Mouse (Mus musculus) midbrain, embryonic 16.5 days (tissue): ENCODE results near the gene Wdr59. TPM values are rescaled to one million over a fixed set of nuclear protein-coding genes. Genes with fewer than 3 reads are reported as not detected.
A peak's percentile ranks its signal among the peaks of the same experiment; 100 is the strongest.

Experiments used
- ATAC-seq: fragments of 200-750 bp; cut with Nextera tagmentation; 2 replicates; pipeline ENCODE4 v1.8.0; 2017; ENCODE audit warnings: moderate TSS enrichment
- H3K27ac ChIP-seq: fragments of 300-500 bp; sonication (generic); 2 replicates; pipeline ENCODE4 v1.5.1; 2014; ENCODE audit warnings: mild to moderate bottlenecking, low read length, mixed read lengths
- H3K27me3 ChIP-seq: fragments of 300-500 bp; sonication (generic); 2 replicates; pipeline ENCODE4 v1.6.1; 2014; ENCODE audit warnings: low read depth, low read length, mixed read lengths; ENCODE audit not compliant: control insufficient read depth, insufficient read depth
- H3K36me3 ChIP-seq: fragments of 300-500 bp; sonication (generic); 2 replicates; pipeline ENCODE4 v1.6.1; 2014; ENCODE audit warnings: mild to moderate bottlenecking, low read length, moderate library complexity, mixed read lengths; ENCODE audit not compliant: control insufficient read depth, insufficient read depth
- H3K4me1 ChIP-seq: fragments of 300-500 bp; sonication (generic); 2 replicates; pipeline ENCODE4 v1.6.1; 2014; ENCODE audit warnings: mild to moderate bottlenecking, low read length, mixed read lengths; ENCODE audit not compliant: control insufficient read depth, insufficient read depth
- H3K4me2 ChIP-seq: fragments of 300-500 bp; sonication (generic); 2 replicates; pipeline ENCODE4 v1.6.1; 2014; ENCODE audit warnings: mild to moderate bottlenecking, low read length, mixed read lengths
- H3K4me3 ChIP-seq: fragments of 300-500 bp; sonication (generic); 2 replicates; pipeline ENCODE4 v1.5.1; 2014; ENCODE audit warnings: low read depth, mild to moderate bottlenecking, low read length, moderate library complexity, mixed read lengths
- H3K9ac ChIP-seq: fragments of 300-500 bp; sonication (generic); 2 replicates; pipeline ENCODE4 v1.6.1; 2014; ENCODE audit warnings: low read depth, low read length, mixed read lengths
- H3K9me3 ChIP-seq: fragments of 300-500 bp; sonication (generic); replicated peaks from 2 replicates; pipeline ENCODE4 v1.6.1; 2014; ENCODE audit warnings: mild to moderate bottlenecking, low read length, mixed read lengths; ENCODE audit not compliant: control insufficient read depth, poor library complexity, severe bottlenecking
- WGBS: fragments of 180-500 bp; shearing (Covaris S2); extraction: QIAGEN DNeasy Blood & Tissue Kit; methylation state at CpG from one replicate; pipeline ENCODE4 v1.1.7; 2014; 5-methylcytosine and 5-hydroxymethylcytosine counted together
- polyA plus RNA-seq: library from polyadenylated mRNA; unstranded; fragments of >200 nt; fragmentation: Nextera tagmentation; extraction: Ambion mirVana; gene quantifications from 2 replicates; pipeline ENCODE4 v1.2.1, GENCODE M21; 2015

Wdr59 gene
- polyA plus RNA-seq, 1 experiment from 2014 or later: 8.0 TPM

- Histone ChIP-seq H3K4me2 (no peak overlapping the region), H3K4me3 (no peak overlapping the region), H3K36me3 (peaks cover 5% of the 10 kb centered on the region; the same call in 1 of the 2 replicates), H3K4me1 (no peaks in the 10 kb centered on the region; the same call in 1 of the 2 replicates), H3K9ac (no peak overlapping the region), H3K27me3 (no peaks in the 10 kb centered on the region), H3K27ac (no peak overlapping the region), H3K9me3 (no peaks in the 10 kb centered on the region)
- WGBS: 70% methylated on average over 7 of the region's 7 CpGs
- no peak; the same call in 1 of the 2 replicates for ATAC-seq
Measured at GRCm38 (mm10) chr8:111491191-111491590, 30.7 kb downstream of the Wdr59 start.

- no peak for ATAC-seq
- Histone ChIP-seq H3K36me3 (peaks cover 5% of the 10 kb centered on the region), H3K4me3 (no peak overlapping the region), H3K4me2 (no peak overlapping the region), H3K27me3 (no peaks in the 10 kb centered on the region), H3K9ac (no peak overlapping the region), H3K4me1 (no peaks in the 10 kb centered on the region; the same call in 1 of the 2 replicates), H3K27ac (no peak overlapping the region), H3K9me3 (no peaks in the 10 kb centered on the region)
- 83% methylated on average over 10 of the region's 10 CpGs for WGBS
Measured at GRCm38 (mm10) chr8:111490034-111490591, 31.8 kb downstream of the Wdr59 start.

DNA sequence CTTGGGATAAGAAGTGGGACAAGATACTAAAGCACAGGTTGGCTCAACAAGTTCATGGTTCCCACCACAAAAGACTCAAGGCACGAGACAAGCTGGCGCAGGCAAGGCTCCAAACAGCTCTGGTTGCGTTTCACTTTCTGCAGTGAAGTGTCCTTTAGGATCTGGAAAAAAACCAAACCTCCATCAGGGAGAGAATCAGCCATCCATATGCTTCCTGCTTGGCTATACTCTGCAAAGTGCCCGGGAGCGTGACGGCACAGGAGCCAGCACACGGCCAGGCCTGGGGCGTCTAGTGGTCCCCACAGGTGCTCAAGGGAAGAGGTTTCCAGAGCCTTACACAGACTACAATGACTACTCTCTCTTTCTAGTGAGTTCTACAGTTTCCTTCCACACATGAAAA, 41.2 kb downstream of the Wdr59 start:
- no peak overlapping the region for H3K4me3 ChIP-seq
- H3K4me2 ChIP-seq: no peak overlapping the region
- no peaks in the 10 kb centered on the region for H3K9me3 ChIP-seq
- no peak overlapping the region for H3K9ac ChIP-seq
- ATAC-seq: no peak
- 95% methylated on average over 8 of the region's 8 CpGs for WGBS
- no peaks in the 10 kb centered on the region for H3K4me1 ChIP-seq
- H3K27ac ChIP-seq: no peak overlapping the region
- H3K27me3 ChIP-seq: no peaks in the 10 kb centered on the region
- peaks cover 17% of the 10 kb centered on the region for H3K36me3 ChIP-seq

DNA sequence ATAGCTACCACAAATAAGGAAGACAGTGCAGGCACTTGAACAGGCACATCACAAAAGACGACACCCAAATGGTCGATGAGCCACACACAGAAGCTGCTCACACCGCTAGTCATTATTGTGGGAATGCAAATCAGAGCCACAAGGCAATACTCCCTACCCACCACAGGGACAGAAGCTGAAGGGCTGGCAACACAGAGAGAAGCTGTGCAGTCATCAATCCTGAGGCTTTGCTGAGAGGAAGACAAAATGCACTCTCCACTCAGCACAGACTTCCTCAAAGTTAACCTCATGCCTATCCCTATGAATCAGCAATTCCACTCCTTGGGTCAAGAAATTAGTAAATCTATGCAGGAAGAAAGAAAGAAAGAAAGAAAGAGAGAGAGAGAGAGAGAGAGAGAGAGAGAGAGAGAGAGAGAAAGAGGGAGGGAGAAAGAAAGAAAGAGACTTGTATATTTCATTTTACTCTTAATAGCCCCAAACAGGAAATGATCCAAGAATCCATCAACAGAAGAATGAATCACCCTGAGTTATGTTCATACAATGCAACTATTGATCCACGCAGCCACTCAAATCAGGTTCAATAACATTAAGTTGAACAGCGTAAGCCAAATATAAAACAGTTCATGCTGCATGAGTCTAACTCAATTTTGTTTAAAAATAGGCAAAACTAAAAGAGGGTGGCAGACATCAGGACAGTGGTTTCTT, 44.0 kb downstream of the Wdr59 start:
- Histone ChIP-seq H3K4me1 (no peaks in the 10 kb centered on the region), H3K4me3 (no peak overlapping the region), H3K9me3 (no peaks in the 10 kb centered on the region), H3K4me2 (no peak overlapping the region), H3K36me3 (peaks cover 12% of the 10 kb centered on the region), H3K27ac (no peak overlapping the region), H3K9ac (no peak overlapping the region), H3K27me3 (no peaks in the 10 kb centered on the region)
- WGBS: 86% methylated on average over 5 of the region's 5 CpGs
- no peak for ATAC-seq

DNA sequence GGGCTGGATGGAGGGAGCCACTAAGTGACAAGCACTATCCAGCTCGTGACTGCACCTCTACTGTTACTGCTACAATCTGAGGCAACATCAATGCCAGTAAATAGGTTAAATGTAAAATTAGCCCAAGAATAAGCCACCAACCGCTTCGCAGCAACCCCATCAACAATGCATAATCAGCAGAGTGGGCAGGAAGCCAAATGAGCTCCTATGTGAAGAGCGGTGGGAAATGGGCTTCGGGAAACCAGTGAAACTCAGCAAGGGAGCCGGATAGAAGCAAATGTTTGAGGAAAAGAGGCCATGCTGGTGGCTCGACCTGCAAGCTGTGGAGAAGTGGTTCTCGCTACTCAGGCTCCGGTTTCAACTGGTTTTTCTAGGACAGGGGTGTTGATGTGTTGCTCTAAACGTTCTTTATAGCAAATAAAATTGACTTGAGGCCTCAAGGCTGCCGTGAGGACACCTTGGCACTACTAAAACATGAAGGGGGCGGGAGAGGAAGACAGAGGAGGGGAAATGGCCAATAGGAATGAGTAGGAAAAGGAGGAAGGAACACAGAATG, 50.3 kb downstream of the Wdr59 start:
- ATAC-seq: no peak

GRCm38 (mm10) chr8:111469013-111469412, 52.9 kb downstream of the Wdr59 start:
- Histone ChIP-seq H3K36me3 (peaks cover 2% of the 10 kb centered on the region; the same call in 1 of the 2 replicates), H3K4me3 (no peak overlapping the region), H3K27ac (peak overlapping the region; percentile 28), H3K9me3 (no peaks in the 10 kb centered on the region), H3K4me2 (no peak overlapping the region), H3K27me3 (no peaks in the 10 kb centered on the region), H3K9ac (no peak overlapping the region), H3K4me1 (peaks cover 16% of the 10 kb centered on the region)
- 41% methylated on average over 6 of the region's 6 CpGs for WGBS
- ATAC-seq: no peak

More for the DNA sequence above, 50.3 kb downstream of the Wdr59 start:
- Histone ChIP-seq H3K36me3 (no peaks in the 10 kb centered on the region; the same call in none of the 2 replicates), H3K27ac (no peak overlapping the region), H3K4me3 (no peak overlapping the region), H3K9me3 (no peaks in the 10 kb centered on the region), H3K27me3 (no peaks in the 10 kb centered on the region), H3K9ac (no peak overlapping the region), H3K4me1 (peaks cover 16% of the 10 kb centered on the region), H3K4me2 (no peak overlapping the region)
- 68% methylated on average over 12 of the region's 12 CpGs for WGBS

GRCm38 (mm10) chr8:111465341-111465740, 56.6 kb downstream of the Wdr59 start:
- ATAC-seq: no peak
- no peak overlapping the region for H3K4me3 ChIP-seq
- H3K27me3 ChIP-seq: no peaks in the 10 kb centered on the region
- no peak overlapping the region for H3K27ac ChIP-seq
- no peak overlapping the region for H3K9ac ChIP-seq
- no peak overlapping the region for H3K4me2 ChIP-seq
- WGBS: 93% methylated on average over 1 of the region's 1 CpGs
- peaks cover 2% of the 10 kb centered on the region; the same call in 1 of the 2 replicates for H3K36me3 ChIP-seq
- H3K4me1 ChIP-seq: peaks cover 14% of the 10 kb centered on the region
- H3K9me3 ChIP-seq: no peaks in the 10 kb centered on the region

DNA sequence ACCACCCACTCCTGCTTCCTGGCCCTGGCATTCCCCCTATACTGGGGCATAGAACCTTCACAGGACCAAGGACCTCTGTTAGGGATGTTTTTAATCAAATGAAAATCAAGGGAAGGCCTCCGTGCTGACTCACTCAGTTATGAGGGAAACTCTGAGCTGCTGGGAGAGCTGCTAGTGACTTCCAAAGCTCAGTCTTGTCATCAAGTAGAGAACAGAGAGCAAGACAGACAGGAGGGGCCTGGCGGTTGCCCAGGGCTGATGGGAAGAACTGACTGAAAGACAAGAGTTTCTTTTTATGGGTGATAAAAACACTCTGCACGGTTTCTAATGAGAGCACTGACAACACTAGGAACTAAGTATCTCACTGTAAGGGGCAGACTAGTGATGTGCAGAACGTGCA, 57.4 kb downstream of the Wdr59 start:
- 87% methylated on average over 4 of the region's 4 CpGs for WGBS
- Histone ChIP-seq H3K9ac (no peak overlapping the region), H3K9me3 (no peaks in the 10 kb centered on the region), H3K36me3 (peaks cover 2% of the 10 kb centered on the region; the same call in 1 of the 2 replicates), H3K4me3 (no peak overlapping the region), H3K4me2 (no peak overlapping the region), H3K4me1 (peaks cover 13% of the 10 kb centered on the region), H3K27me3 (no peaks in the 10 kb centered on the region), H3K27ac (no peak overlapping the region)
- no peak for ATAC-seq

DNA sequence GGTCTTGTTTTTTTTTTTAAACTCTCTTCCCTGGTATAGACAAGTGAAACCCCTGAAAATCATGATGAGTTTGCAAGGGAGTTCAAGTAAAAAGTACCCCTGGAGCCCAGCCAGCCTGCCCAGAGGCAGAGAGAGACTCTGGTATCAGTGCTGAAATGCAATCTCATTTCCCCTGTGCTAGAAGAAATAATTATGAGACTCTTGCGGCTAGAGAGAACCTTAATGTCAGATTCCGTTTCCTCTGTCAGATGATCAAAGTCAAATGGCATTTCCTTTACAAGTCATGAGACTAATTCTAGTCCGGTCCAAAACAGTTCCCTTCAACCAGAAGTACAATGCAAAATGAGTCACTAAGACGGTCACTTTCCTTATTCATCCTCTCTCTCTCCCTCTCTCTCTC, 72.2 kb downstream of the Wdr59 start:
- H3K36me3 ChIP-seq: peaks cover 6% of the 10 kb centered on the region; the same call in 1 of the 2 replicates
- no peak overlapping the region for H3K27ac ChIP-seq
- H3K4me2 ChIP-seq: no peak overlapping the region
- no peaks in the 10 kb centered on the region for H3K27me3 ChIP-seq
- H3K9me3 ChIP-seq: no peaks in the 10 kb centered on the region
- no peaks in the 10 kb centered on the region for H3K4me1 ChIP-seq
- WGBS: 71% methylated on average over 4 of the region's 4 CpGs
- no peak overlapping the region for H3K9ac ChIP-seq
- no peak for ATAC-seq
- no peak overlapping the region for H3K4me3 ChIP-seq
